Mouse (Mus musculus) hindbrain, embryonic 10.5 days (tissue): ENCODE measurements around the gene Sart3. TPM values are rescaled to one million over a fixed set of nuclear protein-coding genes. Genes with fewer than 3 reads are reported as not detected.
A peak's percentile ranks its signal among the peaks of the same experiment; 100 is the strongest.

ENCODE experiments used
- DNase-seq: peaks from one replicate; pipeline ENCODE4 v3.0.0-alpha.2; 2017; ENCODE audit warnings: low spot score
- H3K27ac ChIP-seq: fragments of 300-500 bp; sonication (generic); 2 replicates; pipeline ENCODE4 v1.5.1; 2016; ENCODE audit warnings: mild to moderate bottlenecking, moderate library complexity
- H3K27me3 ChIP-seq: fragments of 300-500 bp; sonication (generic); 2 replicates; pipeline ENCODE4 v1.6.1; 2016; ENCODE audit warnings: mild to moderate bottlenecking; ENCODE audit not compliant: poor library complexity, insufficient read depth, severe bottlenecking
- H3K36me3 ChIP-seq: fragments of 300-500 bp; sonication (generic); 2 replicates; pipeline ENCODE4 v1.6.1; 2016; ENCODE audit warnings: mild to moderate bottlenecking, moderate library complexity
- H3K4me1 ChIP-seq: fragments of 300-500 bp; sonication (generic); replicated peaks from 2 replicates; pipeline ENCODE4 v1.6.1; 2016; ENCODE audit warnings: mild to moderate bottlenecking
- H3K4me3 ChIP-seq: fragments of 300-500 bp; sonication (generic); 2 replicates; pipeline ENCODE4 v1.5.1; 2016; ENCODE audit warnings: mild to moderate bottlenecking, moderate library complexity
- H3K9me3 ChIP-seq: fragments of 300-500 bp; sonication (generic); 2 replicates; pipeline ENCODE4 v1.6.1; 2016; ENCODE audit warnings: mild to moderate bottlenecking, moderate library complexity
- WGBS: fragments of 180-500 bp; shearing (Covaris S2); methylation state at CpG from one replicate; pipeline ENCODE4 v1.1.7; 2016; 5-methylcytosine and 5-hydroxymethylcytosine counted together
- polyA plus RNA-seq: library from polyadenylated mRNA; unstranded; fragments of >200 nt; fragmentation: Nextera tagmentation; extraction: Ambion mirVana; gene quantifications from 2 replicates; pipeline ENCODE4 v1.2.1, GENCODE M21; 2016

Sart3 gene
- polyA plus RNA-seq, 1 experiment from 2014 or later = 66.0 TPM

GRCm38 (mm10) chr5:113725417-113725816, 46.9 kb downstream of the Sart3 start:
- no peaks in the 10 kb centered on the region for H3K36me3 ChIP-seq
- H3K4me3 ChIP-seq = no peak overlapping the region
- no peak overlapping the region for H3K27ac ChIP-seq
- DNase-seq = no peak
- H3K27me3 ChIP-seq = peaks cover 9% of the 10 kb centered on the region; the same call in 1 of the 2 replicates
- H3K4me1 ChIP-seq = peaks cover 18% of the 10 kb centered on the region
- WGBS = 50% methylated on average over 12 of the region's 12 CpGs
- H3K9me3 ChIP-seq = no peaks in the 10 kb centered on the region

DNA sequence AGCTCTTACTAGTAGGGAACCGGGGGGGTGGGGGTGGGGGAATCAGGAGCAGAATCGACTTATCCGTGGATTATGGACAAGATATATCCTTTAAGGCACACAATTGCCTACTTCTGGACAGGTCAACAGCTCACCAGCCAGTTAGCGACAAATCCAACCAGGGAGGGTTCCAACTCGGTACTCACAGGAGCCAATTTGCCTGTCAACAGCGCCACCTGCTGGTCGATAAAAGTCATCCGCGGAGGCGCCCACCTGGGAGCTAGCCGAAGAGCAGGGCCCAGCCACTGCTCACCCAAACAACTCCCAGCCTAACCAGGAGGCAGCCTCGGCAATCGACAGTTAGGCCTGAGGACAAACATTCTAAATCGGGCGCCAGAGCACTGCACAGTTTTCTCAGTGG, 47.9 kb downstream of the Sart3 start, which contains the start of gene 1700069L16Rik:
1700069L16Rik (minus strand) TSS at position 327 of the 400 bp plus-strand sequence.
- Histone ChIP-seq H3K27me3 (peaks cover 9% of the 10 kb centered on the region; the same call in 1 of the 2 replicates), H3K4me3 (no peak within 1 kb of the TSS), H3K9me3 (no peaks in the 10 kb centered on the region), H3K4me1 (peaks cover 14% of the 10 kb centered on the region), H3K27ac (no peak within 1 kb of the TSS; the same call in 1 of the 2 replicates), H3K36me3 (no peaks in the 10 kb centered on the region)
- 5% methylated on average over 15 of the region's 15 CpGs for WGBS
- DNase-seq = peak; percentile 86

DNA sequence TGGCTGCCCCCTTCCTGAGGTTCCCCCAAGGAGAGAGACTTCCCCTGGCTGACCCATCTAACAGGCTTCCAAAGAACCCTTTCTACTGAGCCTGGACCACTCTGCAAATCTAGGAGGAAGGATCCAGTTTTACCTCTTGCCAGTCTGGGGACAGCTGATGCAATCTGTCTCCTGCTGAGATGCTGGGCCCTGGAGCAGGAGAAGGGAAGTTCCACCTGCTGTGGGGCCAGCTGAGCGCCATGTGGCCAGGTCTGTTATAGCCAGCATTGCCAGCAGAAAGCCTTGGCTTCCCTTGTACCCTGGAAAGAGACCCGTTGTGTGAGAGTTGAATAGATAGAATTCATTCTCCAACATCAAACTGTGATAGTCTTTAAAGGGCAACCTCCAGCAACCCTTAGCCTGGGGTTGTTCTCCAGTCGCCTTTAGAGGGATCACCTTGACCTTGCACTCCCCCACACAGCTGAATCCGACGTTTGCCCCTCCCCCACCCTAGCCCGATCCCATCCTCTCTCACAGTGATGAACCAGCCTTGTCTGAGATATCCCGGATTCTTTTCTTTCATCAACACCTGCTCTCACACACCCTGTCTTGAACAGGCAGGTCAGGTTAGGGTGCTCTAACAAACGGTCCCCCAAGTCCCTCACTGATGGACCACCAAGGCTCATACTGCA, 48.6 kb downstream of the Sart3 start:
- Histone ChIP-seq H3K4me3 (no peak overlapping the region), H3K36me3 (no peaks in the 10 kb centered on the region), H3K27ac (no peak overlapping the region), H3K4me1 (peaks cover 18% of the 10 kb centered on the region), H3K27me3 (peaks cover 9% of the 10 kb centered on the region; the same call in 1 of the 2 replicates), H3K9me3 (no peaks in the 10 kb centered on the region)
- no peak for DNase-seq
- WGBS = 31% methylated on average over 8 of the region's 8 CpGs

- no peak overlapping the region for H3K27ac ChIP-seq
- H3K4me1 ChIP-seq = peaks cover 18% of the 10 kb centered on the region
- no peak overlapping the region for H3K4me3 ChIP-seq
- peaks cover 9% of the 10 kb centered on the region for H3K27me3 ChIP-seq
- WGBS = 84% methylated on average over 10 of the region's 10 CpGs
- H3K36me3 ChIP-seq = no peaks in the 10 kb centered on the region
- no peak for DNase-seq
- H3K9me3 ChIP-seq = no peaks in the 10 kb centered on the region
These were observed 49.9 kb downstream of the Sart3 start for GRCm38 (mm10) chr5:113722224-113723013.

DNA sequence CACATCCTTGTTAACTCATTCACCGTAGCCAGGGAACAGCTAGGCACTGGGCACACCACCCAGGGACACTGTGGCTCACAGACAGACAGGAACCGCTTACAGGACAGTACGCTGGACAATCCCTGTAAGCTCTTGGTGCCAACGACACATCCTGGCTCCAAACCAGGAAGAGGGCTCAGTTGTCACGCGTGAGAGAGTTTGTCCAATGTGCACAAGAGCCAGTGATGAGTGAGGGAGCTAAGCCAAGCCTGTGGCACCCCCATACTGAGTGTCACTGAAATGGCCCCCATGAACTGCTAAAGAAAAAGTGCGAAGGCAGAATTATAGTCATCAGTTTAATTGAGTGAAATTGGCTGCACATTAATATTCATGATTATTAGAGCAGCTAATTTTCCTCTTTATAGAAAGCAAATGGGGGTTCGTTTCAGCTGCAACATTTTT, 53.1 kb downstream of the Sart3 start:
- 88% methylated on average over 8 of the region's 8 CpGs for WGBS
- H3K4me1 ChIP-seq = peaks cover 31% of the 10 kb centered on the region
- DNase-seq = no peak
- no peaks in the 10 kb centered on the region for H3K9me3 ChIP-seq
- H3K27me3 ChIP-seq = peaks cover 9% of the 10 kb centered on the region
- no peaks in the 10 kb centered on the region for H3K36me3 ChIP-seq
- H3K27ac ChIP-seq = no peak overlapping the region
- H3K4me3 ChIP-seq = no peak overlapping the region

GRCm38 (mm10) chr5:113716581-113717388, 55.5 kb downstream of the Sart3 start:
- Histone ChIP-seq H3K9me3 (no peaks in the 10 kb centered on the region), H3K4me3 (0 out of 2 replicates have a peak overlapping the region, but pooled peaks have one; percentile 9), H3K4me1 (peaks cover 21% of the 10 kb centered on the region), H3K27ac (peak overlapping the region; percentile 53), H3K27me3 (no peaks in the 10 kb centered on the region; the same call in 1 of the 2 replicates), H3K36me3 (no peaks in the 10 kb centered on the region)
- 10% methylated on average over 12 of the region's 12 CpGs for WGBS
- DNase-seq = peak; percentile 68

DNA sequence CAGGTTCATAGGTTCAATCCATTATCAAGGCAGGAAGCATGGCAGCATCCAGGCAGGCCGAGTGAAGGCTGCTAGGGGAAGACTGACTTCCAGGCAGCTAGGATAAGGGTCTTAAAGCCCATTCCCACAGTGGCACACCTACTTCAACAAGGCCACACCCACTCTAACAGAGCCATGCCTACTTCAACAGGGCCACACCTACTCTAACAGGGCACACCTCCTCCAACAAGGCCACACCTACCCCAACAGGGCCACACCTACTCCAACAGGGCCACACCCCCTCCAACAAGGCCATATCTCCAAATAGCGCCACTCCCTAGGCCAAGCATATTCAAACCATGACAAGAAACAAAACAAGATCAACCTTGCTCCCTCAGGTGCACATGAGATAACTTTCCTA, 59.4 kb downstream of the Sart3 start:
- Histone ChIP-seq H3K9me3 (no peaks in the 10 kb centered on the region), H3K36me3 (no peaks in the 10 kb centered on the region), H3K27me3 (no peaks in the 10 kb centered on the region), H3K4me1 (peaks cover 18% of the 10 kb centered on the region), H3K27ac (no peak overlapping the region), H3K4me3 (no peak overlapping the region)
- no peak for DNase-seq
- WGBS = 71% methylated on average over 2 of the region's 2 CpGs

DNA sequence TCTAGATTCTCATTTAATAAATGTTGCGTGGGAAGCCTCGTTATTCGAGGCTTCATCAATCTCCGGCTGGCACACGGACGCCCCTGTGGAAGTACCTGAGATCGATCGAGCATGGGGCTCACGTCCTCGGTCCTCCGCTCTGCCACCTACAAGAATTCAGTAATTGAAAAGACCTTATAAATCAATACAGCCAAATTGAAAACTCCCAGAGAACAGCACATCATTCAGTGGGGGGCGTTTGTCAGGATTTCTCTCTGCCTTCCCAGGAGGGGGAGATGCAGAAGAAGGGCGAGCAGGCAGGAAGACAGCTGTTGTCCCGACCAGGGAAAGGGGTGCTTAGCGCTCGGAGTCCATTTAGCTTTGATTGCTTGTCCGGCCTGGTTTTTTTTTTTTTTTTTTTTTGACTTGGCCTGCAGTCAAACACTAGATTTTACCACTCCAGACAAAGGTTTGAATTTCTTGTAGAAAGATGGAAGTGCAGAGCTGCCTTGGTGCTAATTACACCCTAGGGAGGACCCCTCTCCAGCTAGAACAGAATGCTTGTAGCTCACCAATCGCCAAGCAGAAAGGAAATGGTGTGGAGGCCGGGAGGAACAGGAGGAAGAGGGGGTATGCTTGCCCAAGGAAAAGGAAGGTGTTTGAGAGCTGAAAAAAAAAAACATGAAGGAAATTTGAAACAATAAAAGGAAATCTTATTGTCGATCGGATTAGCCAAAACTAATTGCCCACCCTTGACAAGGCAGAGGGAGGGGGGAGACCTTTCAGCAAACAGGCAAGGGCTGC, 68.3 kb downstream of the Sart3 start:
- no peaks in the 10 kb centered on the region for H3K36me3 ChIP-seq
- H3K9me3 ChIP-seq = no peaks in the 10 kb centered on the region
- no peaks in the 10 kb centered on the region for H3K27me3 ChIP-seq
- 0 out of 2 replicates have a peak overlapping the region, but pooled peaks have one; percentile 2 for H3K27ac ChIP-seq
- no peak for DNase-seq
- H3K4me1 ChIP-seq = peaks cover 15% of the 10 kb centered on the region
- no peak overlapping the region for H3K4me3 ChIP-seq
- WGBS = 72% methylated on average over 21 of the region's 21 CpGs

GRCm38 (mm10) chr5:113700388-113701023, 71.8 kb downstream of the Sart3 start:
- 77% methylated on average over 19 of the region's 19 CpGs for WGBS
- H3K9me3 ChIP-seq = no peaks in the 10 kb centered on the region
- H3K27ac ChIP-seq = no peak overlapping the region
- peaks cover 15% of the 10 kb centered on the region for H3K4me1 ChIP-seq
- no peak for DNase-seq
- no peak overlapping the region for H3K4me3 ChIP-seq
- no peaks in the 10 kb centered on the region for H3K27me3 ChIP-seq
- no peaks in the 10 kb centered on the region for H3K36me3 ChIP-seq

GRCm38 (mm10) chr5:113694415-113694814, 77.9 kb downstream of the Sart3 start:
- no peak for DNase-seq
- 64% methylated on average over 5 of the region's 5 CpGs for WGBS

DNA sequence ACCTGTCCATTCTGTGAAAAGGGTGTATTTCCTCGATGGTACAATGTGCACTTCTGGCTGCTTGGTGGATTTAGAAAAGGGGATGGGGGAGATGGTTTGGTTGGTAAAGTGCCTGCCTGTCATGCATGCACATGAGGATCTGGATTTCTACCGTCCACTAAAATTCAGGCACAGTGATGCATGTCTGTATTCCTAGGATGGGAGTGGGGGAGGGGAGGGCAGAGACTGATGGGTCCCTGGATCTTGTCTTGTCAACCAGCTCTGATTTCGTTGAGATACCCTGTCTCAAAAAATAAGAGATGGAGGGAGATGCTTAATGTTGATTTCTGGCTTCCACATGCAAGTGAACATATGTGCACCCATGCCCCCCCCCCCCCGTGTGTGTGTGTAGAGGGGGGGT, 78.3 kb downstream of the Sart3 start:
- H3K4me1 ChIP-seq = peaks cover 25% of the 10 kb centered on the region
- H3K27me3 ChIP-seq = no peaks in the 10 kb centered on the region
- H3K36me3 ChIP-seq = no peaks in the 10 kb centered on the region
- no peak for DNase-seq
- H3K27ac ChIP-seq = no peak overlapping the region
- H3K4me3 ChIP-seq = no peak overlapping the region
- H3K9me3 ChIP-seq = peaks cover 6% of the 10 kb centered on the region
- WGBS = 74% methylated on average over 4 of the region's 4 CpGs

More at GRCm38 (mm10) chr5:113694415-113694814, 77.9 kb downstream of the Sart3 start:
- Histone ChIP-seq H3K4me3 (no peak overlapping the region), H3K4me1 (peaks cover 22% of the 10 kb centered on the region), H3K27me3 (no peaks in the 10 kb centered on the region), H3K9me3 (peaks cover 6% of the 10 kb centered on the region), H3K36me3 (no peaks in the 10 kb centered on the region), H3K27ac (no peak overlapping the region)
